Mouse (Mus musculus) ES-E14 (cell line): Measurements from ENCODE around the gene Otulin.

ENCODE experiments used
- CHD2 ChIP-seq: IDR thresholded peaks from 2 replicates; pipeline ENCODE4 v1.6.1; 2014; ENCODE audit warnings: mild to moderate bottlenecking, low read depth, low read length, inconsistent platforms
- MAFK ChIP-seq: IDR thresholded peaks from 2 replicates; pipeline ENCODE4 v1.6.1; 2014; ENCODE audit warnings: mild to moderate bottlenecking, low read depth, low read length, inconsistent platforms; ENCODE audit not compliant: insufficient read depth
- ZC3H11A ChIP-seq: IDR thresholded peaks from 2 replicates; pipeline ENCODE4 v1.6.1; 2012; ENCODE audit warnings: low read depth, mild to moderate bottlenecking, inconsistent platforms, low read length, borderline replicate concordance

DNA sequence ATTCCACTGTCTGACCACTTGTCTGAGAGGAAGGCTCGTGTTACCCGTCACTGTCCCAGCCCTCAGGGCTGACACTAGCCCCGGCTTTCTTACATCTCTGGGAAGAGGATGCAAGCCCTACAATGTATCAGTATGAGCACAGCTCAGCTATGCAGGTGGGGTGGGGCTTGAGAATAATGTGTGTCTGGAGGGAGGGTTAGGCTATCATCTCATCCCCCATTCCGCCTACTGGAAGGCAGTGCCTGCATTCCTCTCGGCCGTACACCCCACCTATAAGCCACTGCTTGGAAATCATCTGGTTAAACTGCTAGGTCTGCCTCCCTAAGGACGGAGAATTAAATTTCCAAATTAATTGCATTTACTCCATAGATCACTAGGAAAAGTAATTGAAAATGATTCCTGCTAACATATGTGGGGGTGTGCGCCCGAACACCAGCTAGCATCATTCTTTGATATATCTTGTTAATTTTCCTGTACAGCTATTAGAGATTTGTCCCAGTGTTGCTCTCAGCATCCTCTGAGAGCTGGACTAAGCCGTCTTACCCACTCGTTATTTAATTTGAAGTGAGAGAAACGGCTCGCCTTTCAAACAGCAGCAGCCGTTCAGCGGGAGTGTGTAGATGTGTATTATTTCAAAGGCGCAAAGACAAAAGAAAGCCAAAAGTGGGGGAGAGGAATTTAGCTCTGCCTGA is 71.9 kb downstream of the Otulin start:
- TF ChIP-seq ZC3H11A (no peak), MAFK (no peak), CHD2 (no peak)
